Mouse (Mus musculus) kidney, adult 2 months (tissue): Measurements from ENCODE around the gene Hipk3. TPM values are rescaled to one million over a fixed set of nuclear protein-coding genes. Genes with fewer than 3 reads are reported as not detected.
A peak's percentile ranks its signal among the peaks of the same experiment; 100 is the strongest.

Experiments
- DNase-seq: peaks from one replicate; pipeline ENCODE4 v3.0.0; 2021
- H3K27ac ChIP-seq: fragments of 200-500 bp; 2 replicates; pipeline ENCODE4 v1.5.1; 2012; ENCODE audit warnings: low read depth, low read length, control low read depth, inconsistent platforms; ENCODE audit not compliant: insufficient read depth
- H3K27me3 ChIP-seq: fragments of 200-500 bp; replicated peaks from 2 replicates; pipeline ENCODE4 v1.6.1; 2012; ENCODE audit warnings: mild to moderate bottlenecking, moderate library complexity, low read length, inconsistent platforms; ENCODE audit not compliant: control insufficient read depth, insufficient read depth
- H3K36me3 ChIP-seq: fragments of 200-500 bp; 2 replicates; pipeline ENCODE4 v1.6.1; 2012; ENCODE audit warnings: mild to moderate bottlenecking, moderate library complexity, low read length, inconsistent platforms; ENCODE audit not compliant: control insufficient read depth, insufficient read depth
- H3K4me1 ChIP-seq: fragments of 200-500 bp; 2 replicates; pipeline ENCODE4 v1.6.1; 2011; ENCODE audit warnings: low read length; ENCODE audit not compliant: control insufficient read depth, insufficient read depth
- H3K4me3 ChIP-seq: fragments of 200-500 bp; 2 replicates; pipeline ENCODE4 v1.5.1; 2011; ENCODE audit warnings: mild to moderate bottlenecking, low read depth, low read length, control low read depth; ENCODE audit not compliant: insufficient read depth
- CTCF ChIP-seq: fragments of 200-500 bp; conservative IDR thresholded peaks from 2 replicates; pipeline ENCODE4 v1.5.1; 2011; ENCODE audit warnings: low read depth, mild to moderate bottlenecking, control low read depth, low read length, moderate library complexity, mixed read lengths; ENCODE audit not compliant: insufficient read depth, insufficient read length
- POLR2A ChIP-seq: fragments of 200-500 bp; IDR thresholded peaks from one replicate; pipeline ENCODE4 v1.6.1; 2011; ENCODE audit warnings: low read depth, low read length, control low read depth
- whole genome bisulfite sequencing: fragments of 180-500 bp; shearing (Covaris S2); methylation state at CpG from one replicate; pipeline ENCODE4 v1.1.7; 2018; 5-methylcytosine and 5-hydroxymethylcytosine counted together
- polyA plus RNA-seq: library from polyadenylated mRNA; depleted of rRNA; stranded (reverse); fragments of >200 nt; gene quantifications from 2 replicates; pipeline ENCODE4 v1.2.3, GENCODE M21; 2012

The Hipk3 gene
- polyA plus RNA-seq, 1 experiment = 37.5 TPM

- Histone ChIP-seq H3K4me3 (no peak overlapping the region), H3K27ac (no peak overlapping the region), H3K4me1 (peaks cover 9% of the 10 kb centered on the region), H3K27me3 (no peaks in the 10 kb centered on the region), H3K36me3 (no peaks in the 10 kb centered on the region)
- TF ChIP-seq POLR2A (no peak), CTCF (no peak)
- WGBS = 87% methylated on average over 6 of the region's 6 CpGs
- no peak for DNase-seq
Measured at GRCm38 (mm10) chr2:104472056-104472455, 22.2 kb downstream of the Hipk3 start.

DNA sequence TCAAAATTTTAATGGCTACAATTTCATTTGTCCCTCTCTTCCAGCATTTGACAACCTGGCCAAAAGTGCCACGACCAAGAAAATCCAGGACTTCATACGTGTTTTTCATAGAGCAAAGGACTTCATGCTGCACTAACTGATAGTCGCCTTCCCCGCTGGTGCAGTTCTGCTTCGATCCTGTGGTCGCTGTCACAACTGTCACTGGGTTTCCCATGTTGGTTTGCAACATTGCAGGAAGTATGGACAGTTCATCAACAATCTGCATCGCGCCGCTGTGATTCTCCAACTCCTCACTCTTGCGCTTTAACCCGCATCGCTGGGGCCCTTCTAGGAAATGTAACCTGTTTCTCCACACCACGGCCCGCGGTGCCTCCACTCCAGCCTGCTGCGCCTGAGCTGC is 23.1 kb downstream of the Hipk3 start:
- no peak for DNase-seq
- peaks cover 9% of the 10 kb centered on the region for H3K4me1 ChIP-seq
- no peak for TF ChIP-seq CTCF
- no peak for TF ChIP-seq POLR2A
- no peak overlapping the region for H3K27ac ChIP-seq
- WGBS = 95% methylated on average over 16 of the region's 16 CpGs
- H3K27me3 ChIP-seq = no peaks in the 10 kb centered on the region
- no peaks in the 10 kb centered on the region for H3K36me3 ChIP-seq
- H3K4me3 ChIP-seq = no peak overlapping the region

- H3K36me3 ChIP-seq = no peaks in the 10 kb centered on the region
- H3K4me1 ChIP-seq = peaks cover 9% of the 10 kb centered on the region
- no peak overlapping the region for H3K4me3 ChIP-seq
- H3K27me3 ChIP-seq = no peaks in the 10 kb centered on the region
- TF ChIP-seq CTCF = no peak
- no peak for TF ChIP-seq POLR2A
- no peak for DNase-seq
- no peak overlapping the region for H3K27ac ChIP-seq
- 89% methylated on average over 6 of the region's 6 CpGs for WGBS
Measured at GRCm38 (mm10) chr2:104470536-104470935, 23.7 kb downstream of the Hipk3 start.

DNA sequence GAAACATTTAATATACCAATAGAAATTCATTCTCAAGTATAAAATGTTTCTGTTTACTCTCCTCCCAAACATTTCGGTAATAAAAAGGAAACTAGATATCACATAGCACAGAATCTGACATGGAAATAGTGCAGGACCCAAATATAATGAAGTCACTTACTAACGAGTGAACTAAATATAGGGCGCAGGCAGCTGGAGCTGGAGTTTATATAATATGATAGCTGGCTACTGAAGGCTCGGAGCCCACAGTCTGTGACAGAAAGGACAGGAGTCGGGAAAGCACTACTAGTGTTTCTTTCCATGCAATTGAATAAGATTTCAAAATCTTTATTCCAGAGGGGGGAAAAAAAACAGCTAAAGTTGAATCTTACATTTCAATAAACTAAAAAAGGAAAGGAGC is 25.8 kb downstream of the Hipk3 start:
- H3K4me3 ChIP-seq = no peak overlapping the region
- no peak for DNase-seq
- no peaks in the 10 kb centered on the region for H3K36me3 ChIP-seq
- H3K4me1 ChIP-seq = peaks cover 9% of the 10 kb centered on the region
- TF ChIP-seq CTCF = no peak
- no peak for TF ChIP-seq POLR2A
- H3K27ac ChIP-seq = no peak overlapping the region
- 68% methylated on average over 5 of the region's 5 CpGs for WGBS
- H3K27me3 ChIP-seq = no peaks in the 10 kb centered on the region

DNA sequence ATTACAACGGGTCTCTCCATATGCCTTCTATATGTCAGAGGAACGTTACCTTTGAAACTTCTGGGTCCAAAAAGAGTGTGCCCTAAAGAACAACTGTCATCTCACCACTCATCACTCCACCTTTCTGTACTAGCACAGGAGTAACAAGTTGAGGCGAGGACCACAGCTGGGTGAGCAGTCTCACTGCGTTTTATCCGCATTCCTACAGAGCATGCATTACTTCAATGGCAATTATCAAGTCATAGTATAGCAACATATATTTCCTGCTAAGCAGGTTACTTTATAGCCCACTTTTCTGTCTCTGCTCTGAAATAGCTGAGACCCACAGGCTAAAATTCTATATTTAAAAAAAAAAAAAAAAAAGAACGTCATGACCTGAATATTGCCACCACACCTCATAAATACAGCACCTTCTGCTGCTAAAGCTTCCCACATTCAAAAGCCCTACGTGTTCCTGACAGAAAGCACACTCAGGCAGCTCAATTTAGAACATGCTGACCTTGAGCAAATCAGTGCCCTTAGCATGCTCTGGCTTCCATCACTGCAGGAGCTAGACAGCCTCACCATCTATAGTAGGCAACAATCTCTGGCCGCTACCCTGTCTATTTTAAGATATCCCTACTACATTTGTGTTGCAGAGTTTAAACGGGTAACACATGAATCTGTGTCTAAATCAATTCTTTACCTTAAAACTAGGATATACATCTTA is 27.2 kb downstream of the Hipk3 start:
- no peak overlapping the region for H3K4me3 ChIP-seq
- WGBS = 63% methylated on average over 9 of the region's 9 CpGs
- H3K4me1 ChIP-seq = peaks cover 12% of the 10 kb centered on the region
- H3K27me3 ChIP-seq = no peaks in the 10 kb centered on the region
- no peak for TF ChIP-seq CTCF
- TF ChIP-seq POLR2A = no peak
- no peak overlapping the region for H3K27ac ChIP-seq
- H3K36me3 ChIP-seq = no peaks in the 10 kb centered on the region
- peak; percentile 35 for DNase-seq

DNA sequence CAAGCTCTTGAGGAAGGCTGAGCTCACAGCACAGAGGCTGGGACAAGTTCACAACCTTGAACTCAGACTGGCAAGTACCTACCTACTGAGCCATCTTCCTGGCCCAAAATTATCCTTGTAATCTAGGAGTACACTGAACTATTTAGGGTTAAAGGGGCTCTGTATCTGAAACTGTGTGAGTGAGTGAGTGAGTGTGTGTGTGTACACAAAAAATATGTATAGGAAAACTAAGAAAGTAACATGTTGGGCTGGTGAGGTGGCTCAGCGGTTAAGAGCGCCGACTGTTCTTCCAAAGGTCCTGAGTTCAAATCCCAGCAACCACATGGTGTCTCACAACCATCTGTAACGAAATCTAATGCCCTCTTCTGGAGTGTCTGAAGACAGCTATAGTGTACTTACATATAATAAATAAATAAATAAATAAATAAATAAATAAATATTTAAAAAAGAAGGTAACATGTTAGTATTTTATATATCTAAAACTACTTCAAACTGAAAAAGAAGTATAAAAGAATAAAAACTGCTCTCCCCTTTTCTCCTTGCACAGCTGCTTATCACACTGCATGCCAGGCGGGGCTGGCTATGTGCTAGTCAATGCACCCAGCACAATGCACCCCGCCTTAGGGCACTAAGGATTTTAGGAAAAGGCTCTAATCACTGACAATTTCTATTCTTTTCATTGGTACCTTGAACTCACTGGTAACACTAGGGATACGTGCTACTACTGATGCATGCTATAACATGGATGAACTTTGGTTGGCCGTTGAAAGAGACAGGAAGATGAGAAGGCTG is 28.4 kb downstream of the Hipk3 start:
- no peaks in the 10 kb centered on the region for H3K36me3 ChIP-seq
- H3K27ac ChIP-seq = no peak overlapping the region
- no peak for DNase-seq
- no peak for TF ChIP-seq CTCF
- no peak for TF ChIP-seq POLR2A
- 91% methylated on average over 8 of the region's 8 CpGs for WGBS
- H3K4me1 ChIP-seq = peaks cover 12% of the 10 kb centered on the region
- H3K27me3 ChIP-seq = no peaks in the 10 kb centered on the region
- H3K4me3 ChIP-seq = no peak overlapping the region

DNA sequence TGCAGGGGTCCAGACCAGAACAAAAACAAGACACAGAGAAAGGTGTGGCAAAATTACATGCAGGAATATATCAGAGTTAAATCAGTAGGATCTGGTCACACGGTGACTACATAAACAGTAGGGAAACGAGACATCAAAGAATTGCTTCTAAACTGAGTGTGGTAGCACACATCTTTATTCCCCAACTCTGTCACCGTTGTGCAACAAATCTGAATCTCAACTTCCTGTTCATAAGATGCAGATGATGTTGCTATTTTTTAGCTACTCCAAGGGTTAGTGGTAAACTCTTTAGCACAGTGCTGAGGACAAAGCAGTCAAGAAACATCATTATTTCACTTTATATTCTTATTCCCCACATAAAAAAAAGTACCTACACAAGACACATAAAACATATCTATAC is 34.2 kb downstream of the Hipk3 start:
- no peak overlapping the region for H3K27ac ChIP-seq
- TF ChIP-seq POLR2A = no peak
- no peak for TF ChIP-seq CTCF
- peaks cover 17% of the 10 kb centered on the region for H3K4me1 ChIP-seq
- DNase-seq = no peak
- 29% methylated on average over 3 of the region's 3 CpGs for WGBS
- H3K36me3 ChIP-seq = no peaks in the 10 kb centered on the region
- no peaks in the 10 kb centered on the region for H3K27me3 ChIP-seq
- H3K4me3 ChIP-seq = no peak overlapping the region
